Mouse (Mus musculus): ENCODE results near the gene Rrad.

GRCm38 (mm10) chr8:104630981-104631663 lies at the start of gene Rrad:
- TF ChIP-seq CTCF (IDR thresholded peaks at IDR 0.05) (no peak), POLR2A (IDR thresholded peaks at IDR 0.05; ENCODE audit: insufficient read depth, low read depth, low read length) (peak; percentile 93), EP300 (IDR thresholded peaks at IDR 0.05; ENCODE audit: insufficient read depth, low read depth, low read length) (peak; percentile 60)
